Mouse (Mus musculus): ENCODE measurements at regions not wholly inside any gene's neighbourhood (a gene's known extent, or its start where the extent isn't known, plus 50 kb on each side); places are given as distances from the start of the nearest gene placed in this dataset.

DNA sequence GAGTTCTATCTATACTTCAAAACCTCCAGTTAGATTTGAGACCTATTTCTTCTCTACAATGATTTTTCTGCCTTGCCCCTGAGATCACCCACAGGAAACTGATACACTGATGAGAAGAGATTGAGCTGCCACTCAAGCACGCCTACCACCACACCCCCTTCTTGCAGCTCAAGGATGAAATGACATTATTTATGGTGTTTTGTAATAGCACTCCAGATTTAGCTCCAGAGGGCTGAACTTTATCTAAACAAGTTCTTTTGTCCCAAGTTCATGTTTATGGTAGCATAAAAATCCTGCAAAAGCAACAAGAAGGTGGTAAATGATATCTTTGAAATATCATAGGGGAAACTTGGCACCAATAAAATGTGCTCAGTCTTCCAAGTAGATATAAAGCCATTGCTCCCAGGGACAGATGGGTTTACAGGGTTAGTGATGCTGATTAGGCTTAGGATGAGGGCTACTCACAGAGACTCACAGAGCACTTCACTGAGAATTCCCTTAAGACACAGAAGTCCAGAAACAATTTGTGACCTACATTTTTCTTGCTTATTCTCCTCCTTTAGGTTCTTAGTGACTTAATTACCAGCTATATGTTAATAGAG lies 538.4 kb upstream of the Sema6d start:
- H3K27me3 ChIP-seq (ENCODE audit: insufficient read depth, poor library complexity, severe bottlenecking): no peaks in the 10 kb centered on the region
- no peaks in the 10 kb centered on the region for H3K4me1 ChIP-seq (replicated peaks)
- no peaks in the 10 kb centered on the region for H3K36me3 ChIP-seq
- H3K4me3 ChIP-seq: no peak overlapping the region
- no peak for DNase-seq (ENCODE audit: low spot score)
- 75% methylated on average over 1 of the region's 1 CpGs for whole genome bisulfite sequencing
- H3K9me3 ChIP-seq: no peaks in the 10 kb centered on the region
- no peak overlapping the region for H3K27ac ChIP-seq

DNA sequence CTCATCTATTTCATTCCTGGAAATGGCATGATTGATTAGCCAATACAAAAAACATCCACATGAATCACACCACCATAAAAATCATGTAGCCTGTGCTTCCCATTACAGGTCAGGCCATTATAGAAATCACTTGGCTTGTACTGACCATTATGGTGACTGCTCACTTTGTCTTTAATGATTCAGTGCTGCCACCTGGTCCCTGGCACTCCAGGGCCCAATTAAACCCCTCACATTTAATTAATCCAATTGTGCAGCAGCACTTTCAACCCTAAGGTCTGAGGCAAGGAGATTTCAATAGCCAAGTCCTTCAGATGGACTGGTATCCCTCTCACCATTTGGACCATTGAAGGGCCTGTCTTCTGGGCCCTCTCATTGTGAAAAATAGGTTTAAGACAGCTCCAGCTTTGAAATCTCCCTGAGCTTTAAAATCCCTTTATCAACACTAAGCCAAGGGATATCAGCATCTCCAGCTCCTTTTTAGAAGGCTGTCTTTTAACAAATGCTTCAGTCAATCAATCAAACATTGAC lies 531.6 kb upstream of the Sema6d start:
- Histone ChIP-seq H3K27me3 (ENCODE audit: insufficient read depth, poor library complexity, severe bottlenecking) (no peaks in the 10 kb centered on the region), H3K36me3 (no peaks in the 10 kb centered on the region), H3K4me3 (no peak overlapping the region), H3K9me3 (no peaks in the 10 kb centered on the region), H3K27ac (no peak overlapping the region), H3K4me1 (replicated peaks) (no peaks in the 10 kb centered on the region)
- no peak for DNase-seq (ENCODE audit: low spot score)
